Mouse (Mus musculus) layer of hippocampus, postnatal 10 days (tissue): ENCODE measurements around the gene Tec. TPM values are rescaled to one million over a fixed set of nuclear protein-coding genes. Genes with fewer than 3 reads are reported as not detected.
A peak's percentile ranks its signal among the peaks of the same experiment; 100 is the strongest.
"Not testable (repeated sequence)": the region's sequence is repeated elsewhere in the genome, so short reads cannot be mapped to it uniquely, and the experiment has no call there.

Experiments
- DNase-seq, 2 experiments: peaks; one replicate each; pipeline ENCODE4 v3.0.0; 2021; ENCODE audit warnings: low spot score in 2 of 2
- total RNA-seq, 2 experiments: library from RNA; stranded (reverse); gene quantifications; 2 replicates each; pipeline ENCODE4 v1.2.3; 2021

Tec gene
- total RNA-seq, 2 experiments from 2014 or later, result 2.1 to 2.4 TPM

GRCm38 (mm10) chr5:72827435-72827834 is 40.8 kb downstream of the Tec start:
- DNase-seq, result no peak

- no peak for DNase-seq
Measured at GRCm38 (mm10) chr5:72826445-72826844, 41.8 kb downstream of the Tec start.

- no peak for DNase-seq
Measured at GRCm38 (mm10) chr5:72820651-72821050, 47.6 kb downstream of the Tec start.

GRCm38 (mm10) chr5:72820036-72820640 is 48.1 kb downstream of the Tec start:
- no peak for DNase-seq

- no peak for DNase-seq
Measured at GRCm38 (mm10) chr5:72818513-72819180, 49.6 kb downstream of the Tec start.

- DNase-seq, result no peak
Measured at GRCm38 (mm10) chr5:72817523-72818091, 50.7 kb downstream of the Tec start.

GRCm38 (mm10) chr5:72816960-72817359 is 51.3 kb downstream of the Tec start:
- not testable (repeated sequence) for DNase-seq

- no peak for DNase-seq
Measured at GRCm38 (mm10) chr5:72816491-72816890, 51.8 kb downstream of the Tec start.

- no peak for DNase-seq
Measured at GRCm38 (mm10) chr5:72816046-72816445, 52.2 kb downstream of the Tec start.

GRCm38 (mm10) chr5:72815361-72815760 is 52.9 kb downstream of the Tec start:
- DNase-seq, result no peak

GRCm38 (mm10) chr5:72814072-72814471 is 54.2 kb downstream of the Tec start:
- no peak for DNase-seq

GRCm38 (mm10) chr5:72812908-72813307 is 55.4 kb downstream of the Tec start:
- DNase-seq, result no peak

GRCm38 (mm10) chr5:72812328-72812727 is 56.0 kb downstream of the Tec start:
- no peak for DNase-seq

- DNase-seq, result no peak
Measured at GRCm38 (mm10) chr5:72811397-72811796, 56.9 kb downstream of the Tec start.

- no peak for DNase-seq
Measured at GRCm38 (mm10) chr5:72810990-72811389, 57.3 kb downstream of the Tec start.

GRCm38 (mm10) chr5:72809480-72809879 is 58.8 kb downstream of the Tec start:
- DNase-seq, result no peak

GRCm38 (mm10) chr5:72808456-72809111 is 59.7 kb downstream of the Tec start:
- peak; percentile 23 to 34 for DNase-seq

- DNase-seq, result no peak
Measured at GRCm38 (mm10) chr5:72802851-72803250, 65.4 kb downstream of the Tec start.

- no peak for DNase-seq
Measured at GRCm38 (mm10) chr5:72798563-72798962, 69.7 kb downstream of the Tec start.

GRCm38 (mm10) chr5:72796186-72796613 is 72.1 kb downstream of the Tec start:
- peak in 1 of 2 experiments; percentile 24 for DNase-seq

GRCm38 (mm10) chr5:72793309-72793850 is 74.9 kb downstream of the Tec start:
- no peak for DNase-seq

- no peak for DNase-seq
Measured at GRCm38 (mm10) chr5:72791789-72792188, 76.5 kb downstream of the Tec start.
